Mouse (Mus musculus) liver, embryonic 15.5 days (tissue): ENCODE results near the gene Ccdc85c. TPM values are rescaled to one million over a fixed set of nuclear protein-coding genes. Genes with fewer than 3 reads are reported as not detected.
A peak's percentile ranks its signal among the peaks of the same experiment; 100 is the strongest.

Experiments
- ATAC-seq: fragments of 200-750 bp; cut with Nextera tagmentation; 2 replicates; pipeline ENCODE4 v1.8.0; 2017; ENCODE audit warnings: moderate number of reproducible peaks, mild to moderate bottlenecking, moderate library complexity; ENCODE audit not compliant: insufficient read depth
- H3K27ac ChIP-seq: fragments of 300-500 bp; sonication (generic); replicated peaks from 2 replicates; pipeline ENCODE4 v1.5.1; 2015; ENCODE audit warnings: mild to moderate bottlenecking, inconsistent platforms
- H3K27me3 ChIP-seq: fragments of 300-500 bp; sonication (generic); 2 replicates; pipeline ENCODE4 v1.6.1; 2015; ENCODE audit warnings: mild to moderate bottlenecking, inconsistent platforms
- H3K36me3 ChIP-seq: fragments of 300-500 bp; sonication (generic); replicated peaks from 2 replicates; pipeline ENCODE4 v1.6.1; 2015; ENCODE audit warnings: moderate library complexity, mild to moderate bottlenecking, inconsistent platforms
- H3K4me1 ChIP-seq: fragments of 300-500 bp; sonication (generic); replicated peaks from 2 replicates; pipeline ENCODE4 v1.6.1; 2015; ENCODE audit warnings: inconsistent platforms
- H3K4me2 ChIP-seq: fragments of 300-500 bp; sonication (generic); 2 replicates; pipeline ENCODE4 v1.6.1; 2015; ENCODE audit warnings: moderate library complexity, mild to moderate bottlenecking, inconsistent platforms
- H3K4me3 ChIP-seq: fragments of 300-500 bp; sonication (generic); replicated peaks from 2 replicates; pipeline ENCODE4 v1.5.1; 2015; ENCODE audit warnings: mild to moderate bottlenecking, inconsistent platforms
- H3K9ac ChIP-seq: fragments of 300-500 bp; sonication (generic); 2 replicates; pipeline ENCODE4 v1.6.1; 2015; ENCODE audit warnings: moderate library complexity, mild to moderate bottlenecking, inconsistent platforms
- H3K9me3 ChIP-seq: fragments of 300-500 bp; sonication (generic); replicated peaks from 2 replicates; pipeline ENCODE4 v1.6.1; 2016; ENCODE audit warnings: inconsistent platforms
- WGBS: fragments of 180-500 bp; shearing (Covaris S2); methylation state at CpG from one replicate; pipeline ENCODE4 v1.1.7; 2015; ENCODE audit warnings: mixed read lengths; ENCODE audit not compliant: insufficient replicate concordance; 5-methylcytosine and 5-hydroxymethylcytosine counted together
- polyA plus RNA-seq: library from polyadenylated mRNA; unstranded; fragments of >200 nt; fragmentation: Nextera tagmentation; extraction: Ambion mirVana; gene quantifications from 2 replicates; pipeline ENCODE4 v1.2.1, GENCODE M21; 2015

The Ccdc85c gene
- polyA plus RNA-seq, 1 experiment from 2014 or later, result 1.4 TPM

DNA sequence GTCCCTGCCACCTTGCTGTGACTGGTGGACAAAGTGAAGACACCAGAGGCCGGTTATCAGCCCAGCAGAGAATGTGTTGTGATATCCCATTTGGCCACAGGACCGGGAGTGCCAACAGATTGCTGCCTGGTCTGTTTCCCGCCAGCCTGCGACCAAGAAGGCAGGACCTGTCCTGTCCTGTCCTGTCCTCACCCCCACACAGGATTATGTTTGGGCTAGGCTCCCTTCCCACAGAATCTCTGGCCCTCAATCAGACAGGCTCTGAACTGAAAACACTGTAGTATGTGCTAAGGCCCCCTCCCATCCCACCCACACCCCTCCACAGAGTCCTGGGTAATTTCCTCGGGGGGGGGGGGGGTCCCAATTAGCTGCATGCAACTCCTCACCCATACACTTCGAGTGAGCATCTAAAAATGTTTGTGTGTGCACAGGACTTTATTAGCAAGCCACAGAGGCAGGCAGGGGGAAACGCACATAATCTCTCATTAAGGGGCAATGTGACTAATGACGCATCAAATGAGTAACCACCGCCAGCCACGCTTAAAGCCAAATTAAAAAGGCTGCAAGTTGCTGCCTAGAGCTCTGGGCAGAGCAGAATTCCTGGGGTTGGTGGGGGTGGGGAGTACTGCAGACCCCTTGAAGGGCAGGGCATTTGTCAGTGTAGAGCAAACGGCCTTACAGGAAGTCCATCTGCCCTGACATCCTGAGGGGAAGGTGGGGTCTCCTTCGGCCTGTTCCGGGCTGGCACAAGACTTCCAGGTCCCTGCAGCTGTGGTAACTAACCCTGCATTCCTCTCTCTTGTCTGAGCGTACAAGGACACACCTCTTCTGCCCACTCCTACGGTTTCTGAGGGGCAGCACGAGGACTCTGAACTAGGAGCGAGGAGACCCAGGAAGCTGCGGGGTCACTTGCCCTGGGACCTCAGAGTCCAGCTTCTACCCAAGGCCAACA is 61.9 kb downstream of the Ccdc85c start:
- H3K4me3 ChIP-seq, result no peak overlapping the region
- WGBS, result 34% methylated on average over 18 of the region's 18 CpGs
- ATAC-seq, result no peak
- peaks cover 12% of the 10 kb centered on the region for H3K4me1 ChIP-seq
- no peak overlapping the region for H3K4me2 ChIP-seq
- no peak overlapping the region for H3K9ac ChIP-seq
- no peaks in the 10 kb centered on the region for H3K36me3 ChIP-seq
- H3K27me3 ChIP-seq, result no peaks in the 10 kb centered on the region
- H3K27ac ChIP-seq, result no peak overlapping the region
- no peaks in the 10 kb centered on the region for H3K9me3 ChIP-seq

DNA sequence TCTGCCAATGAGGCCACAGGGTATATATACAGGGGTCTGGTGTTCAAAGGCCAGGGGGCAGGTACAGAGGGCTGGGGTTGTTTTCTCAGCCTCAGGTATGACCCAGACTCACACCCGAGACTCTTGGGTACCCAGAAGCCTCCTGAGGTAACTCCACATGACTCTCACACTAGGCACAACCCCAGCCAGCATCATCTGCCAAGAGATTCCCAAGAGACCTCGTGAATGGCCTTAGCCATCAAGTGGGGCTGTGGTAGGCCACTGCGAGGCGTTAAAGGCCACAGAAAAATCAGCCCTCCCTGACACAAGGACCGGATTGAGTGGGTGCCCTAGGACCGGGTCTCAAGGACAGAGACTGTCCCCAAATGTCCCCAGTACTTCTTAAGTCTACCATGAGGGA is 62.7 kb downstream of the Ccdc85c start:
- 62% methylated on average over 6 of the region's 6 CpGs for WGBS
- no peaks in the 10 kb centered on the region for H3K36me3 ChIP-seq
- H3K4me3 ChIP-seq, result no peak overlapping the region
- no peak overlapping the region for H3K27ac ChIP-seq
- peaks cover 12% of the 10 kb centered on the region for H3K4me1 ChIP-seq
- no peaks in the 10 kb centered on the region for H3K27me3 ChIP-seq
- H3K4me2 ChIP-seq, result no peak overlapping the region
- no peak for ATAC-seq
- H3K9ac ChIP-seq, result no peak overlapping the region
- H3K9me3 ChIP-seq, result no peaks in the 10 kb centered on the region

DNA sequence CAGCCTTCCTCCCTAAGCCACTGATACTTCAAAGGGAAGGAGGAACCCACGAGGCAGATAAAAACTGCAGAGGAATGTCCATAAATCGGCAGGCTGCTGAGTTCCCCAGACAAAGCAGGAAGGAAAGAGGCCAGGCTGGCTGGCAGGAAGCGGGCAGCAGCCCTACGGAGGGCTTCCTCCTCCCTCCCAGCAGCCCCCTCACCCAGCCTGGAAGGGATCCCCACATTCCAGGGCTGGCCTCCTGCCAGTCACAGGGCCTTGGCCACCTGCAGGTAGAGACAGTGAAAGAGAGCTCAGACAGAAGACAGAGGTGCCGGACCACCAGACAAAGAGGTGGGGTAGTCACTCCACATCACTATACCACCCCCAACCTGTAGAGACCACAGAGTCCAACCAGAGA is 63.2 kb downstream of the Ccdc85c start:
- peaks cover 12% of the 10 kb centered on the region for H3K4me1 ChIP-seq
- H3K27ac ChIP-seq, result no peak overlapping the region
- no peak overlapping the region for H3K4me3 ChIP-seq
- no peak overlapping the region for H3K9ac ChIP-seq
- 22% methylated on average over 5 of the region's 5 CpGs for WGBS
- no peak for ATAC-seq
- no peak overlapping the region for H3K4me2 ChIP-seq
- no peaks in the 10 kb centered on the region for H3K36me3 ChIP-seq
- H3K9me3 ChIP-seq, result no peaks in the 10 kb centered on the region
- H3K27me3 ChIP-seq, result no peaks in the 10 kb centered on the region

DNA sequence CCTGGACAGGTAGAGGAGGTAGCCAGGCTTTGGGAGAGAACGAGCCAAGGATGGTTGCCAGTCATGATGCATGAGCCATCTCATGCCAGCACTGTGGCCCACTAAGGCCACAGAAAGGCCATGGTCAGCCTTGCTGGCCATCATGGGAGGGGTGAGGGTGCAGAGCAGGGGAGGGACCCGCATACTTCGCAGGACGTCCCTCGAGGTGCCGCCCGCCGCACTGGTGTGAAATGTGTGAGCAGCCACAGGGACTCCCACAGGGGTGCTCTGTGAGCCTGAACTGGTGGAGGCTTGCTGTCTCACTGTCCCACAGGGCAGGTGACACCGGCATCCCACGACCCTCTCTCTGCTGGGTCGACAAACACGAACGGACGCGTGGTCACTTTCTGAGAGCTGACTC is 64.6 kb downstream of the Ccdc85c start:
- Histone ChIP-seq H3K9ac (no peak overlapping the region), H3K4me1 (peaks cover 12% of the 10 kb centered on the region), H3K4me3 (no peak overlapping the region), H3K36me3 (no peaks in the 10 kb centered on the region), H3K9me3 (no peaks in the 10 kb centered on the region), H3K27me3 (no peaks in the 10 kb centered on the region), H3K4me2 (no peak overlapping the region), H3K27ac (no peak overlapping the region)
- ATAC-seq, result no peak
- WGBS, result 70% methylated on average over 15 of the region's 15 CpGs

DNA sequence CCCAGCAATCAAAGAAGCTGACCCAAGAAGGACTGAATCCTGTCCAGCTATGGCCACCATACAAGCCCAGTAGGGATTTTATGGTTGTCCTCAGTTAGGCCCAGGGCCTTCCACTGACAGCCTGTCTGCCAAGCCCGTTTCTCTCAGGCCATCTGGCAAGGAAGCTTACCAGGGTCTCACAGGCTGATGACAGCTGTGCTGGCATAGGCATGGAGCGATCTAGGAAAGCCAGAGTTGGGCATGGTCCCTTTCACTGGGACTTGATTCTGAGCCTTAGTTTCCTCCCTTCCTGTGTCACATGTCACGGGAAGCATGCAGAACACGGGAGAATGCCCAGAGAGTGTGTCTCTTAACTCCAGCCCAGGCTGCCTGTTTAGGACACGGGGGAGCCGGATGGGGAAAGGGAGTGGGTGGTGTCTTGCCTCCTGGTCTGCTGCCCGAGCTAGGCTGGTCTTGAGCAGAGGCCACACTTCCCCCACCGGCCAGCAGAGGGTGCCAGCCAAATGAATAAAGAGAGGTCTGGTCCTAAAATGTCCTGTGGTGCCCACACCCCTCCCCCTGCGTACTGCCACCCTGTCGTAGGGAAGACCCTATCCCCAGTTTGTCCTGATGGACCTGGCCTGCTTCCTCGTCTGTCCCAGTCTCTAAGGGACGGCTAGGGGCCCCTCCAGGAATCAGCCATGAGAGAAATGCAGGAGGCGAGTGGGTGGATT is 66.3 kb downstream of the Ccdc85c start:
- no peak overlapping the region for H3K4me2 ChIP-seq
- ATAC-seq, result no peak
- H3K4me3 ChIP-seq, result no peak overlapping the region
- 0 out of 2 replicates have a peak, but pooled peaks cover 13% of the 10 kb centered on the region for H3K36me3 ChIP-seq
- H3K4me1 ChIP-seq, result peaks cover 12% of the 10 kb centered on the region
- no peak overlapping the region for H3K27ac ChIP-seq
- 25% methylated on average over 13 of the region's 13 CpGs for WGBS
- no peaks in the 10 kb centered on the region for H3K27me3 ChIP-seq
- no peak overlapping the region for H3K9ac ChIP-seq
- no peaks in the 10 kb centered on the region for H3K9me3 ChIP-seq

DNA sequence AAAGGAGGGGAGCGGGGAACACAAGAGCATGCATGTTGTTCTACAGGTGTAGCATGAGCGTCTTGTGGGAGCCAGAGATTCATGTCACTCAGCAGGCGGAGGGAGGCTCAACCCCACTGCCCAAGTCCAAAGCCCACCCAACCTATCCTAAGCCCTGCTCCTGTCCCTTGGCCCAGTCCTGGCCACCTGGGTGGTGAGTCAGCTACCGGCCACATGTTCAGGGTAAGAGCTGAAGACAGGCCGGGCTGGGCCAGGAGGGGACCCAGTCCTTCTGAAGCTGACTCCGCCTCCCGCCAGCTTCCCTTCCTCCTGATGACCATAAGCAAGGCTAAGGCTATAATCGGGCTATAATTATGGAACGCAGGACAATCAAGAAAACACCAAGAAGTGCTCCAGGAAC is 67.0 kb downstream of the Ccdc85c start:
- 80% methylated on average over 9 of the region's 9 CpGs for WGBS
- peaks cover 13% of the 10 kb centered on the region; the same call in 1 of the 2 replicates for H3K36me3 ChIP-seq
- H3K4me1 ChIP-seq, result peaks cover 12% of the 10 kb centered on the region
- no peak overlapping the region for H3K4me3 ChIP-seq
- H3K4me2 ChIP-seq, result no peak overlapping the region
- no peak overlapping the region for H3K9ac ChIP-seq
- no peaks in the 10 kb centered on the region for H3K27me3 ChIP-seq
- ATAC-seq, result no peak
- no peaks in the 10 kb centered on the region for H3K9me3 ChIP-seq
- H3K27ac ChIP-seq, result no peak overlapping the region

DNA sequence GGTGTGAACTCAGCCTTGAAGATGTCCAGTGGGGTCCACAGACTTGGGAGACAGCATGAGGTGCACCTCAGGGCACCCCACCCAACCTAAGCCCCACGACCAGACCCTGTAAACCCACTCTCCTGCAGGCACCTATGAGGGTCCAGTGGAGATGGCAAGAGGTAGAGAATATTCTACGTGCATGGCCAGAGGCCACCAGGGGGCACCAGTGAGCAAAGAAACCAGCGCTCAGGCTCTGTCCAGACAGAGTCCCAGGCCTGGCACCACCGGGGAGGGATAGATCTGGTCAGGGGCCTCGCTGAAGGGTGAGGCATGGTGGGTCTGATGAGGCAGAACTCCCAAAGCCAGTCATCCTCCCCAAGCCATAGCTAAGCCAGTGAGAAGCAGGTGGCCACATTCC is 68.6 kb downstream of the Ccdc85c start:
- H3K4me2 ChIP-seq, result no peak overlapping the region
- H3K27ac ChIP-seq, result no peak overlapping the region

DNA sequence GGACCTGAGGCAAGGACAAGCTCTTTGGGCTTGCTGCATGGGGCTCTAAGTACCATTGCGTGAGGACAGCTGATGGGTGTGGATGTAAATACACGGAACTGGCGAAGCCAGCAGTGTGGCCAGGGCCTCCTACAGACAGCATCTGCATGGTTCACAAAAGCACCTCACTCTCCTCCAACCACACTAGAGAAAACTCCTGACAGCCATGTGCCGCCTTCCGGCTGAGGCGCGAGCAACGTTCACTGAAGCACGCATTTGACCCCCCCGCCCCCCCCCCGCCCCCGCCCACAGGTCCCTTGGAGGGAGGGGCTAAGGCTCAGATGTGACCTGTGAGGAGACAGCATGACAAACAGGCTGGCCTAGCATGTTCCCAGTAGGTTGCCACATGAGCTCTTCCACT is 70.2 kb downstream of the Ccdc85c start:
- no peak overlapping the region for H3K9ac ChIP-seq
- no peak overlapping the region for H3K27ac ChIP-seq
- 79% methylated on average over 12 of the region's 12 CpGs for WGBS
- peaks cover 43% of the 10 kb centered on the region for H3K36me3 ChIP-seq
- ATAC-seq, result no peak
- H3K4me1 ChIP-seq, result peaks cover 11% of the 10 kb centered on the region
- no peaks in the 10 kb centered on the region for H3K27me3 ChIP-seq
- H3K4me3 ChIP-seq, result no peak overlapping the region
- H3K4me2 ChIP-seq, result no peak overlapping the region
- H3K9me3 ChIP-seq, result no peaks in the 10 kb centered on the region

More for the DNA sequence above, 68.6 kb downstream of the Ccdc85c start:
- WGBS, result 6% methylated on average over 5 of the region's 5 CpGs
- Histone ChIP-seq H3K36me3 (peaks cover 26% of the 10 kb centered on the region), H3K9me3 (no peaks in the 10 kb centered on the region), H3K9ac (no peak overlapping the region), H3K4me3 (no peak overlapping the region), H3K4me1 (peaks cover 12% of the 10 kb centered on the region), H3K27me3 (no peaks in the 10 kb centered on the region)
- peak; percentile 22; the same call in 1 of the 2 replicates for ATAC-seq

DNA sequence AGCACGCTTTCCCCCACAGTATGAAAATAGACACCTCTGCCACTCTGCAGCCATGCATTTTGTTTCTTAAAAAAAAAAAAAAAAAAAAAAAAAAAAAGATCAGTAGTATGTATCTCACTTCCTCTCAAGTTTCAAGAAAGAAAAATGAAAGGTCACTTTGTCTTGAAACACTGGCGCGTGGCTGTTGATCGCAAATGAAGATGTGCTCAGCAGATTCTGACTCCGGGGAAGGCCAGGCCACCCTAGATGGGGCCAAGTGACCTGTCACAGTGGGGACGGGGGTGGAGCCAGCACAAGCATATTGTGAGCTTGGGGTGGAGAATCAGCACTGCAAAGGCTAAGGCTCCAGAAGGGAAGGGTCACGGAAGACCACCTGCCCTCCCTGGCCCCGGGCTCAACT is 71.3 kb downstream of the Ccdc85c start:
- H3K4me2 ChIP-seq, result no peak overlapping the region
- WGBS, result 79% methylated on average over 8 of the region's 8 CpGs
- no peaks in the 10 kb centered on the region for H3K9me3 ChIP-seq
- no peak for ATAC-seq
- no peak overlapping the region for H3K9ac ChIP-seq
- H3K36me3 ChIP-seq, result peaks cover 54% of the 10 kb centered on the region
- no peak overlapping the region for H3K27ac ChIP-seq
- H3K4me3 ChIP-seq, result no peak overlapping the region
- peaks cover under 1% of the 10 kb centered on the region; the same call in 1 of the 2 replicates for H3K4me1 ChIP-seq
- no peaks in the 10 kb centered on the region for H3K27me3 ChIP-seq

DNA sequence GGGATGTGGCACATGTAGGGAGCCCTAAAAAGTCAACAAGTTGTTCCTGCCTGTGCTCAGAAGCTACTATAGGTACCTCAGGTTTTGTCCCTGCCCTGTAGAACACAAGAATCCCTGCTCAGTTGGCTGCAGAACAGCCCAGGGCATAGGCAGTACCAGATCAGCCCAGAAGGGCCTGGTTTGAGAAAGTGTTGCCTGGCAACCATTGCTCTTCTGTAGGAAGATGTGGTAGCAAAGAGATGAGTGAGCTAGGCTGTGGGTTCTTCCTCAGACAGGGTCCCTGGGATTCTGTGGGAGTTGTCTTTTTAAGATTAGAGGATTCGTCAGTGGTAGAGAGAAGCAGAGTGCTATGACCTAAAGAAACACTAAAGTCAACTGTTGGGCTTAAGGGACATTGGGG is 75.1 kb downstream of the Ccdc85c start:
- H3K4me1 ChIP-seq, result no peaks in the 10 kb centered on the region
- H3K4me2 ChIP-seq, result no peak overlapping the region
- 90% methylated on average over 1 of the region's 1 CpGs for WGBS
- H3K27me3 ChIP-seq, result no peaks in the 10 kb centered on the region
- H3K9ac ChIP-seq, result no peak overlapping the region
- no peak for ATAC-seq
- H3K4me3 ChIP-seq, result no peak overlapping the region
- peaks cover 91% of the 10 kb centered on the region for H3K36me3 ChIP-seq
- H3K9me3 ChIP-seq, result no peaks in the 10 kb centered on the region
- no peak overlapping the region for H3K27ac ChIP-seq

DNA sequence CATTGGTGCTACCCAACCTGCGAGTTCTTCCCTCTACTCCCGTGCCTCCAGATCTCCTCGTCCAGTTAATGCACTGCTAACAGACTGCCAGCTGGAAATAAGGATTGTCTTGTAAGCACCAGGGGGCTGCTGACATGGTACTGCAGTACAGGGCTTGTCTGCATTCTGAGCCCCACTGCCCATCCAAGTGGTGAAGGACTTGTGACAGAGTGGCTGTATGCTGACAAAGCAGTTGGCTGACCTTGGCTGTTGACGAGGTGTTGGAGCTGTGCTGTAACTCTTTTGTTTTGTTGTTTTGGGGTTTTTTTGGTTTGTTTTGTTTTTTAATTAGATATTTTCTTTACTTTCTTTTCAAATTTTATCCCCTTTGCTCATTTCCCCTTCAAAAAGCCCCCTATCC is 76.8 kb downstream of the Ccdc85c start:
- no peaks in the 10 kb centered on the region for H3K4me1 ChIP-seq
- H3K27me3 ChIP-seq, result no peaks in the 10 kb centered on the region
- no peak for ATAC-seq
- H3K27ac ChIP-seq, result no peak overlapping the region
- no peaks in the 10 kb centered on the region for H3K9me3 ChIP-seq
- 79% methylated on average over 4 of the region's 4 CpGs for WGBS
- H3K4me3 ChIP-seq, result no peak overlapping the region
- peaks cover 95% of the 10 kb centered on the region for H3K36me3 ChIP-seq
- H3K9ac ChIP-seq, result no peak overlapping the region
- H3K4me2 ChIP-seq, result no peak overlapping the region
